Mouse (Mus musculus) fibroblast of lung, adult 2 months (primary cell): ENCODE results near the gene Plch1.

ENCODE experiments used
- DNase-seq: peaks from one replicate; pipeline ENCODE4 v3.0.0-alpha.2; 2011; ENCODE audit warnings: low read depth

Gene Plch1

GRCm38 (mm10) chr3:63692727-63693126 lies 206.5 kb downstream of the Plch1 start:
- DNase-seq, result no peak

- DNase-seq, result no peak
Observed at GRCm38 (mm10) chr3:63668779-63669178, 230.5 kb downstream of the Plch1 start.

GRCm38 (mm10) chr3:63665307-63665706 lies 234.0 kb downstream of the Plch1 start:
- no peak for DNase-seq

- DNase-seq, result no peak
Observed at GRCm38 (mm10) chr3:63664575-63665243, 234.6 kb downstream of the Plch1 start.
